Mouse (Mus musculus) G1E-ER4 (cell line): ENCODE results near the gene Rnpc3. TPM values are rescaled to one million over a fixed set of nuclear protein-coding genes. Genes with fewer than 3 reads are reported as not detected.

Source experiments
- GATA1 ChIP-seq: IDR thresholded peaks from one replicate; pipeline ENCODE4 v1.8.0; 2012; ENCODE audit warnings: low read length, inconsistent platforms
- polyA plus RNA-seq: library from polyadenylated mRNA; stranded (reverse); fragments of >175 nt; gene quantifications from 2 replicates; pipeline ENCODE4 v1.2.3, GENCODE M21; 2012

Rnpc3 gene
- polyA plus RNA-seq = 8.0 and 11.7 TPM in 2 replicates

- TF ChIP-seq GATA1 = no peak
Measured at GRCm38 (mm10) chr3:113629606-113630359, at the start of gene Rnpc3. TSS of gene Rnpc3 (minus strand) at chr3:113630149.

- TF ChIP-seq GATA1 = no peak
Measured at GRCm38 (mm10) chr3:113656940-113657339, 27.0 kb upstream of the Rnpc3 start.

- TF ChIP-seq GATA1 = no peak
Measured at GRCm38 (mm10) chr3:113654335-113654734, 24.4 kb upstream of the Rnpc3 start.

DNA sequence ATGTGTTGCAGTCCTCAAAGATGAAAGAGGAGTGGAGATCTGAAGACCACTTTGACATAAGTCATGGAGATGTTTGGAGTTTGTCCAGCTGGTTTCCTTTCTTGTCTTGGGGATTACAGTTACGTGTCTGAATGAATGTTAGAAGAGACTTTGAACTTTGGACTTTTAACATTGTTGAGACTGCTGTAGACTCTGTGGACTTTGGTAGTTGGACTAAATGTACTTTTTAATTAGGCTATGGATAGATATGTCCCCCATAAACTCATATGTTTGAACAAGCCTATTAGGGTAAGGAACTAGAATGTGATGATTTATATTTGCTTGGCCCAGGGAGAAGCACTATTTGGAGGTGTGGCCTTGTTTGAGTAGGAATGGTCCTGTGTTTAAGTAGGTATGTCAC lies 9.6 kb upstream of the Rnpc3 start:
- TF ChIP-seq GATA1 = no peak

- TF ChIP-seq GATA1 = no peak
Measured at GRCm38 (mm10) chr3:113634220-113634619, 4.3 kb upstream of the Rnpc3 start.

DNA sequence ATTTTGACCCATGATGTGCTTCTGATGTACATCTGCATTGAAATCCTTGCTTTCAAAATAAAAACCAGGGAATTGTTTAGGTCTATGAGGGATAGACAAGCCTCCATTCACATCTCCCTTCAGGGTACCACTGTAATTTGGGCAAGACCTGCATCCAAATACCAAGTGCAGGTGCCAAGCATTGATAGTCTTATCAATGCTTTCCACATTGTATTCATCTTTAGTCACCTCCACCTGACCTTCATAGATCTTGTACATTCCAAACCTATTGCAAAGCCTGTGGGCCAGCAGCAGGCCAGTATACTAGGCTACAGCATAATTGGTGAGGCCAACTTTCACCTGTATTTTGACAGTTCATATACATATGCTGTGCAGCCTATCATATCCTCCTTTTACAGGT lies 1.7 kb upstream of the Rnpc3 start:
- TF ChIP-seq GATA1 = no peak

- TF ChIP-seq GATA1 = no peak
Measured at GRCm38 (mm10) chr3:113630564-113630963, 615 bp upstream of the Rnpc3 start.

GRCm38 (mm10) chr3:113606599-113606998 lies 23.4 kb downstream of the Rnpc3 start, which contains the start of gene Amy1:
TSS of gene Amy1 (minus strand) at chr3:113606699.
- TF ChIP-seq GATA1 = no peak

- TF ChIP-seq GATA1 = no peak
Measured at GRCm38 (mm10) chr3:113590844-113591243, 39.1 kb downstream of the Rnpc3 start.

DNA sequence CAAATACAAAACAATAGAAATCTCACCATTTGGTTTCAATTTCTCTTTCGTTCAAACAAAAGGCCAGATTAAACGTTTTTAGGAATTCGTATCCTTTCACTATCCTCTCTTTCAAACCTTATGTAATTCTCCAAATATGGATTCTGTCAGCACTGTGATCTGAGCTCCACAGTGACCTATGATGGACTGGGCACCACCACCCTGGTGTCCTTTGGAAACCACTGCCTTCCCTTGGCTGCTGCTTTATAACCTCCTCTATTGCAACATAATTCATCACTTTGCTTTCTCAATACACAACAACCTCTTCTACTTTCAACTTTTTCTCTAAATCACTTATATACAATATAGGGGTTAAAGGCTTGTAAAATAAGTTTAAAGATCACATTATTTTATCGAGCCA lies 55.4 kb downstream of the Rnpc3 start:
- TF ChIP-seq GATA1 = no peak

DNA sequence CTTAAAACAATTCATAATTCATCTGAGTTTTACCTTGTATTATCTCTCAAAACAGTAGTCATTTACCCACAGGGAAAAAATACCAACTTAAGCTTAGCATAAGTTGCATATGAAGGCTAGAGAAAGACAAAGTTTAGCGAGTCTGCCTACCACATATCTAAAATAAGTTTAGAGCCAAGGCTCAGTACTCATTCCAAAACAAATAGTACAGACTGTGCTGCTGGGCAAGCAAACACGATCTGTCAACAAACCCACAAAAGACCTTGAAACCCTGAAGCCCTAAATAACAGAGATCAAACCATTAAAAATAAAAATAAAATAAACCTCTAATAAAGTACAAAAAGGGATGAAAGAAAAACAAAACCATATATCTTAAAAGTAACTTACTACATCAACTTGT lies 55.8 kb downstream of the Rnpc3 start:
- TF ChIP-seq GATA1 = no peak

- no peak for TF ChIP-seq GATA1
Measured at GRCm38 (mm10) chr3:113572158-113572557, 57.8 kb downstream of the Rnpc3 start.

Other genes with a start within 250 kb of the Rnpc3 start
- not detected in 2 replicates for gene Amy2a1, start 97.7 kb downstream of the Rnpc3 start, polyA plus RNA-seq
- 0.08 TPM in 1 of 2 replicates, not detected in the other for gene Amy1, start 23.4 kb downstream of the Rnpc3 start, polyA plus RNA-seq